Mouse (Mus musculus): Measurements from ENCODE around the gene Mybpc2.

DNA sequence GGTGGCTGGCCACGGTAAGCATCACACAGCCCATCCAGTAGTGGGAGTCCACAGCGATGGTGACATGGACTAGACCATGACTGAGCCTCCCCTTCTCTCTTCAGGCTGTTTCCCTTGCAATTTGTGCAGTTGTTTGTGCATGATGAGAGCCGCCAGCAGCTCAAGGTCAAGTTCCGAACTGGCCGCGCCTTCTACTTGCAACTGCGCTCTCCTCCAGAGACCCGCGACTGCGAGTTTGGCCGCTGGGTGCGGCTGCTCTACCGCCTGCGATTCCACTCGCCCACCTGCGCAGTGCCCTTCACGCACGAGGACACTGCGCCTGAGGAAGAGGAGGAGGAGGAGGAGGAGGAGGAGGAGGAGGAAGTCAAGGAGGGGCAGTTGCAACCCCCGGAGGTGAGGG is 24.4 kb downstream of the Mybpc2 start:
- TF ChIP-seq POLR2AphosphoS2 (IDR thresholded peaks at IDR 0.05; ENCODE audit: insufficient read length, low read depth) (no peak), POLR2A (IDR thresholded peaks at IDR 0.05; ENCODE audit: insufficient read length, low read depth) (no peak), TCF12 (IDR thresholded peaks at IDR 0.05; ENCODE audit: insufficient read depth, poor library complexity, severe bottlenecking) (no peak)
